Mouse (Mus musculus): ENCODE measurements around the gene Pdxp. TPM values are rescaled to one million over a fixed set of nuclear protein-coding genes. Genes with fewer than 3 reads are reported as not detected.

Pdxp gene
- polyA plus RNA-seq, 1 experiment from 2014 or later: 19.6 TPM

DNA sequence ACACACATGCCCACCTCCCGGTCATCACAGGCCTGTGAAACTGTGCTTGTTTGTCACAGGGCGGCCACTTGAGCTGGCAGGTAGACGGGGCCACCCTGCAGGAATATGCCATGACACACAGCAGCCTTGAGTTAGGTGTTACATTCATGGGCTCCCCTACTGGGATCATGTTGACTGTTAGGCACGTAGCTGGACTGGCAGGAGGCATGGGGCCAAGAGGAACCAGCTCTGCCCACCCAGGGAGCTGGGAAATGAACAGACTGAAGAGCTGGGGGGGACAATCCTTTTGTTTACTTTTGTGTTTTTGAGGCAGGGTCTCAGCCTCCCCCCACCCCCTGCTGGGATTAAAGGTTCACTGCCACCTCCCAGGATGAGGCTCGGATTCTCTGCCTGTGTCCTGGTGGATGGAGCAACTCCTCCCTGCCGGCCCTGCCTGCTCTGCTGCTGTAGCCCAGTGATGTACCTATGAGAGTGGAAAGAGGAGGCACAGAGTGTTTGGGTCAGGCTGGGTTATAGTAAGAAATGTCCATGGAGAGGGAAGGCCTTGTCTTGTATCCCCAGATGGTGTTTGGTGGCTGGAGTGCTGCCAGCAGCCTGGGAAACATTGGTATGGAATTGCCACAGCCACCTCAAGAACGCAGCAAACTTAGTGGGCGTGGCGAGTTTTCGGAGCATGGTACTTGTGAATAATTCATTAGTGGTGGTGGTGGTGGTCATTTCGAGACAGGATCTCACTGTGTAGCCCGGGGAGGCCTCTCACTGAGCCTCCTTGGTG is 2.5 kb downstream of the Pdxp start:
- Histone ChIP-seq H3K36me3 (ENCODE audit: control insufficient read depth, insufficient read depth, low read length) (peaks cover 24% of the 10 kb centered on the region; the same call in 1 of the 2 replicates), H3K4me3 (ENCODE audit: low read depth, low read length) (peak overlapping the region; percentile 74), H3K9ac (ENCODE audit: low read depth, low read length) (peak overlapping the region; percentile 83), H3K27ac (replicated peaks; ENCODE audit: low read depth, low read length) (peak overlapping the region; percentile 67), H3K27me3 (replicated peaks; ENCODE audit: control insufficient read depth, insufficient read depth, low read length) (no peaks in the 10 kb centered on the region), H3K4me2 (ENCODE audit: low read depth, low read length) (peak overlapping the region; percentile 96), H3K4me1 (ENCODE audit: control insufficient read depth, insufficient read depth, low read length) (peaks cover 23% of the 10 kb centered on the region), H3K9me3 (ENCODE audit: control insufficient read depth, low read length) (no peaks in the 10 kb centered on the region)
- 53% methylated on average over 12 of the region's 12 CpGs for WGBS
- ATAC-seq (ENCODE audit: low read depth): no peak
- peak; percentile 75 for DNase-seq (ENCODE audit: low spot score)

DNA sequence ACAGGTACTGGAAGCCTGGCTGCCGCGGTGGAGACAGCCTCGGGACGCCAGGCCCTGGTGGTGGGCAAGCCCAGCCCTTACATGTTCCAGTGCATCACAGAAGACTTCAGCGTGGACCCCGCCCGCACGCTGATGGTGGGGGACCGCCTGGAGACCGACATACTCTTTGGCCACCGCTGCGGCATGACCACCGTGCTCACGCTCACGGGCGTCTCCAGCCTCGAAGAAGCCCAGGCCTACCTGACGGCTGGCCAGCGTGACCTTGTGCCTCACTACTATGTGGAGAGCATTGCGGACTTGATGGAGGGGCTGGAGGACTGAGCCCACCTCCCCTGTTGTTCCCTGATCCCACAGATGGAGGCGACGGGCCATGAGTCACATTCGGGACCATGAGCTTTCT is 4.4 kb downstream of the Pdxp start:
- no peak overlapping the region for H3K4me2 ChIP-seq (ENCODE audit: low read depth, low read length)
- 95% methylated on average over 20 of the region's 23 CpGs for WGBS
- no peak overlapping the region for H3K9ac ChIP-seq (ENCODE audit: low read depth, low read length)
- ATAC-seq (ENCODE audit: low read depth) (no peak), DNase-seq (ENCODE audit: low spot score) (no peak)
- H3K4me1 ChIP-seq (ENCODE audit: control insufficient read depth, insufficient read depth, low read length): peaks cover 26% of the 10 kb centered on the region
- no peak overlapping the region for H3K4me3 ChIP-seq (ENCODE audit: low read depth, low read length)
- peaks cover 9% of the 10 kb centered on the region; the same call in 1 of the 2 replicates for H3K36me3 ChIP-seq (ENCODE audit: control insufficient read depth, insufficient read depth, low read length)
- no peak overlapping the region for H3K27ac ChIP-seq (replicated peaks; ENCODE audit: low read depth, low read length)
- H3K9me3 ChIP-seq (ENCODE audit: control insufficient read depth, low read length): no peaks in the 10 kb centered on the region
- no peaks in the 10 kb centered on the region for H3K27me3 ChIP-seq (replicated peaks; ENCODE audit: control insufficient read depth, insufficient read depth, low read length)

DNA sequence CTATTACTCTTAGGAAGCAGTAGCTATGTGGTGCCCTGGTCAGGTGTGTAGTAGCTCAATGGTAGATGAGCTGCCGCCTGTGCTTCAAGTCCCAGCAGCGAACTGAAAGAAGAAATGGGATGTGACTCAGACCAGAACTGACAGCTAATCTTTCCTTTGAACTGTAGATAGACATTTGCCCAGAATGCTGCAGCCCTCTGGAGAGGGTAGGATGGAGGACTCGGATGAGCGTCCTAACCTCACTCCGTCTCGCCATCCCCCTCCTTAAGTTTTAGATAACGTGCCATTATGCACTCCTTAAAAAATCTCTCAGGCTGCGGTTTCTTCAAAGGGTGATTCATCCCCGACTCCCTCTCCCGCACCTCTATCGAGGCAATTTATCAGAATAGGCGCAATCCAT is 6.2 kb downstream of the Pdxp start:
- Histone ChIP-seq H3K27me3 (replicated peaks; ENCODE audit: control insufficient read depth, insufficient read depth, low read length) (no peaks in the 10 kb centered on the region), H3K4me1 (ENCODE audit: control insufficient read depth, insufficient read depth, low read length) (peaks cover 34% of the 10 kb centered on the region), H3K4me2 (ENCODE audit: low read depth, low read length) (no peak overlapping the region), H3K36me3 (ENCODE audit: control insufficient read depth, insufficient read depth, low read length) (peaks cover 9% of the 10 kb centered on the region; the same call in 1 of the 2 replicates), H3K9me3 (ENCODE audit: control insufficient read depth, low read length) (no peaks in the 10 kb centered on the region), H3K9ac (ENCODE audit: low read depth, low read length) (no peak overlapping the region), H3K4me3 (ENCODE audit: low read depth, low read length) (no peak overlapping the region), H3K27ac (replicated peaks; ENCODE audit: low read depth, low read length) (no peak overlapping the region)
- WGBS: 70% methylated on average over 12 of the region's 12 CpGs
- ATAC-seq (ENCODE audit: low read depth) (no peak), DNase-seq (ENCODE audit: low spot score) (no peak)

DNA sequence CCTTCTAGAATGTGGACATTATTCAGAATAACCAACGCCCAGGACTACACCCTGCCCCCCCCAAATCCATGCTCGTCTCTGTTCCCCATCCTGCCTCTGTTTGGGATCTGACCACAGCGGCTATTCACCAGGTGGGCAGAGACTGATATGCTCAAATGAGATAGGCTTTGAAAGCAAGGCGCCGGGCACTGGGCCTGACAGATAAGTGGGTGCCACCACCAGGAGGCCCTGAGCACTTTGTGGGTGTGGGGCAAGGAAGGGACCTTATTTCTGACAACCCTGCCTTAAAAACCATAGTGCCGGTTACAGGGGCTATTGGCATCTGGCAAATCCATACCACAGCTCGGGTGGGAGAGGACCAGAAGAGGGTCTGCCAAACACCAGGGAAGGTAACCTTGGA is 9.0 kb downstream of the Pdxp start:
- H3K27ac ChIP-seq (replicated peaks; ENCODE audit: low read depth, low read length): no peak overlapping the region

DNA sequence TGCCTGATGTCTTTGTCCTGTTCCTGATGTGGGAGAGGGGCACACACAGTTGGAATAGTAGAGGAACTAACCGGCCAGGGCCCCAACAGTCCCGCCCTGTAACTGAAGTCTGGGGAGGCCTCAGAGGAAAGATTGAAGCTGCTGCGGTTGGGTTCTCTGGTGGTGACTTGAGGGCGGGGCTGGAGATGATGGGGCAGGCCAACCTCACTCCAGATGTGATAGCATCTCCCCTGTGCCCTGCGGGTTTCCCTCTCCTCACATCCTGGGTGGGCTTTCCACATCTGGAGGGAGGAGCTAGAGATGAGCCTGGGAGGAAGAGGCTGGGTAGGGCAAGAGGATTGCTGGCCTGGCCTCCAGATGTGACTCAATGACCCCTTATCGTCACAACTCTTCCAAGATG is 9.9 kb downstream of the Pdxp start:
- WGBS: 24% methylated on average over 6 of the region's 6 CpGs
- no peaks in the 10 kb centered on the region for H3K9me3 ChIP-seq (ENCODE audit: control insufficient read depth, low read length)
- DNase-seq (ENCODE audit: low spot score) (peak; percentile 63), ATAC-seq (ENCODE audit: low read depth) (no peak)
- H3K4me1 ChIP-seq (ENCODE audit: control insufficient read depth, insufficient read depth, low read length): peaks cover 29% of the 10 kb centered on the region
- peaks cover 6% of the 10 kb centered on the region; the same call in 1 of the 2 replicates for H3K36me3 ChIP-seq (ENCODE audit: control insufficient read depth, insufficient read depth, low read length)
- peak overlapping the region; percentile 56 for H3K27ac ChIP-seq (replicated peaks; ENCODE audit: low read depth, low read length)
- peak overlapping the region; percentile 25; the same call in 1 of the 2 replicates for H3K4me2 ChIP-seq (ENCODE audit: low read depth, low read length)
- no peaks in the 10 kb centered on the region for H3K27me3 ChIP-seq (replicated peaks; ENCODE audit: control insufficient read depth, insufficient read depth, low read length)
- no peak overlapping the region for H3K4me3 ChIP-seq (ENCODE audit: low read depth, low read length)
- H3K9ac ChIP-seq (ENCODE audit: low read depth, low read length): 0 out of 2 replicates have a peak overlapping the region, but pooled peaks have one; percentile 15

More for the DNA sequence above, 9.0 kb downstream of the Pdxp start:
- peaks cover 29% of the 10 kb centered on the region for H3K4me1 ChIP-seq (ENCODE audit: control insufficient read depth, insufficient read depth, low read length)
- peaks cover 9% of the 10 kb centered on the region; the same call in 1 of the 2 replicates for H3K36me3 ChIP-seq (ENCODE audit: control insufficient read depth, insufficient read depth, low read length)
- H3K4me3 ChIP-seq (ENCODE audit: low read depth, low read length): no peak overlapping the region
- H3K4me2 ChIP-seq (ENCODE audit: low read depth, low read length): no peak overlapping the region
- 0 out of 2 replicates have a peak overlapping the region, but pooled peaks have one; percentile 15 for H3K9ac ChIP-seq (ENCODE audit: low read depth, low read length)
- H3K9me3 ChIP-seq (ENCODE audit: control insufficient read depth, low read length): no peaks in the 10 kb centered on the region
- 87% methylated on average over 7 of the region's 7 CpGs for WGBS
- H3K27me3 ChIP-seq (replicated peaks; ENCODE audit: control insufficient read depth, insufficient read depth, low read length): no peaks in the 10 kb centered on the region
- DNase-seq (ENCODE audit: low spot score) (no peak), ATAC-seq (ENCODE audit: low read depth) (no peak)

DNA sequence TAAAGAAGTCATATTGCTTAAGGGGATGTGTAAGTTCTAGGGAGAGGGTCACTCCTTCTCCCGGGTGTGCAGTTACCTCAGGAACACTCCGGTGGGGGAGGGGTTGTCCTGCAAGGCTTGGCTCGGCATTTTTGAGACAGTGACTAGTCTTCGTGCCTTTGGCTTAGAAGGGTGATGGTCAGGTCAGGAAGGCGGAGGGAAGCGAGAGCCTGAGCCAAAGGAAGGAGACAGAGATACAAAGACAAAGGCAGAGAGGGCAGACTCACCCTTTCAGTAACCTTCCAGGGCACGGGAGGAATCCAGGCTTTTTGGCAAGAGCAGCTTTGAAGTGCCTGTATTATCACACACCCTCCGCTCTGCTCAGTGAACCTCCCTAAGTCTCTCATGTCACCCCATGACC is 11.4 kb downstream of the Pdxp start:
- Histone ChIP-seq H3K9ac (ENCODE audit: low read depth, low read length) (no peak overlapping the region), H3K27me3 (replicated peaks; ENCODE audit: control insufficient read depth, insufficient read depth, low read length) (no peaks in the 10 kb centered on the region), H3K9me3 (ENCODE audit: control insufficient read depth, low read length) (no peaks in the 10 kb centered on the region), H3K4me3 (ENCODE audit: low read depth, low read length) (no peak overlapping the region), H3K4me2 (ENCODE audit: low read depth, low read length) (no peak overlapping the region), H3K4me1 (ENCODE audit: control insufficient read depth, insufficient read depth, low read length) (peaks cover 29% of the 10 kb centered on the region), H3K36me3 (ENCODE audit: control insufficient read depth, insufficient read depth, low read length) (peaks cover 15% of the 10 kb centered on the region), H3K27ac (replicated peaks; ENCODE audit: low read depth, low read length) (peak overlapping the region; percentile 91)
- DNase-seq (ENCODE audit: low spot score) (no peak), ATAC-seq (ENCODE audit: low read depth) (no peak)
- WGBS: 34% methylated on average over 7 of the region's 8 CpGs

DNA sequence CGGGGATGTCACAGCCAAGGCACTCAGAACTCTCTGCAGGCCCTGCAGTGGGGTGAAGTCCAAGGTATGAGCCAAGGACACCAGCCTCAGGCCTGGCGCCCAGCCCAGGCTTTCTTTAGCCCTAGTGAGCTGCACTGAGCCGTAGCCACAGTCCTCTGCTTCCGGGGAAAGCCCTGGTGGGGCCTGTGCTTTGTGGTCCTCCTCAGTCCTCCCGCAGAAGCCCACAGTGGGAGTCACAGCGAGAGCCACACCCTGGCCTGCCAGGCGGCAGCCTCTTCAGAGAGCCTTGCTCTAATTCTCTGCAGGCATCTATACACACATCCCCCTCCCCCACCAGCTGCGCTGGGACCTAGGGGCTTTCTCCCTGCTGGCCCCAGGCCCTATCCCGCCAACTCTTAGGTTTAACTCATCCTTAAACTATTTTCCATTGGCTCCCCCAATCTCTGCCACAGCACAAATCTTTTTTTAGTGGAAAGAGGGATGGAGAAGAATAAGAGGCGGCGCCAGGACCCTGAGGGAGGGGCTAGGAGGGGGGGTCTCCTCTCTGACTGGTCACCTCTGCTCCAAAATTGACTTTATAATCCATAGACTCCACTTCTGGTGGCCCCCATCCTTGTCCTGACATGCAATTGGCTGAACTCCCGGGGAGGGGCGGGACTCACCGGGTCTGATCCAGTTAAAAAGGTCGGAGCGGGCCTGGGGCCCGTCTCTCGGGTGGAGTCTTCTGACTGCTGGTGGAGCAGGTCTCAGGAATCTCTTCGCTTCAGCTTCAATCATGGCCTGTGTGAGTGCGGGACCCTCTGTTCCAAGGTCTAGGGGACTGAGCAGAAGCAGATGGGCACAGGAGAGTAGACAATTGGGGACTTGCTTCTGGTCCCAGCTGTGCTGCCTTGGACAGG is 12.6 kb downstream of the Pdxp start, which contains the start of gene Lgals1:
Gene Lgals1, plus strand, starts transcription at position 705 of the 899 bp plus-strand sequence.
- 2% methylated on average over 18 of the region's 20 CpGs for WGBS
- H3K4me2 ChIP-seq (ENCODE audit: low read depth, low read length): peak within 1 kb of the TSS; percentile 94
- H3K36me3 ChIP-seq (ENCODE audit: control insufficient read depth, insufficient read depth, low read length): peaks cover 23% of the 10 kb centered on the region
- H3K9me3 ChIP-seq (ENCODE audit: control insufficient read depth, low read length): no peaks in the 10 kb centered on the region
- peaks cover 29% of the 10 kb centered on the region for H3K4me1 ChIP-seq (ENCODE audit: control insufficient read depth, insufficient read depth, low read length)
- DNase-seq (ENCODE audit: low spot score) (peak; percentile 98), ATAC-seq (ENCODE audit: low read depth) (peak; percentile 84)
- no peaks in the 10 kb centered on the region for H3K27me3 ChIP-seq (replicated peaks; ENCODE audit: control insufficient read depth, insufficient read depth, low read length)
- peak within 1 kb of the TSS; percentile 45 for H3K4me3 ChIP-seq (ENCODE audit: low read depth, low read length)
- peak within 1 kb of the TSS; percentile 91 for H3K27ac ChIP-seq (replicated peaks; ENCODE audit: low read depth, low read length)
- H3K9ac ChIP-seq (ENCODE audit: low read depth, low read length): peak within 1 kb of the TSS; percentile 66

DNA sequence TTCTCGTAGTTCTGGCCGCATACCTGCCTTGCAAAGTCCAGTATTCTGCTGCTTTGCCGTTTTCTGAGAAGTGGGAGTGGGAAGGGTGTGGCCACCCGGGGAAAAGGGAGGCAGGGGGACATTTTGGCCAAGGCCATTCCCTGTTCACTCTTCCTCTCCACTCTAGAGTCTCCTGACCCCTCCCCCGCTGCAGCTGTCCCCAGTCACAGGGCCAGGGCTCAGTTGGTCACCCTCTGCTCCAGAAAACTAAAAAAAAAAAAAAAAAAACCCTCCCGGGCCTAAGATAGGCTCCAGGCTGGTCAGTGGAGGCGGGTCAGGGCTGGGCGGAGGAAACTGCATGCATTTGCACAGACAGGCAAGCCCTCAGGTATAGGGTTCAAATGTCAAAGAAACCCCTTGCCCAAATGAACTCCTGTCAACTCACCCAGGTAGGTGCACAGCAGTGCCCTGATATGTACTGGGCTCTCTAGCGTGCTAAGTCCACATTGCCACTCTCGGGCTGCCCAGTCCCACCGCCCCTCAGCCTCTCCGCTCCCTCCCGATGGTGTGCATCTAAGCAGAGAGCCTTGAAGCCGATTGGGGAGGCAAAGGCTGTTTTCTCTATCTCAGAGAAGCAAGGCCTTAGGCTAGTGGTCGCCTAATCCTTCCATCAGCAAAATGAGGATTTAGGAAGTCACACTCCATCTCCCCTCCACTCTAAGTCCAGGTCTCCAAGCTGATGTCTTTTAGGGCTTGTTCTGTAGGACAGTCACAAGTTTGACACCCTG is 13.5 kb downstream of the Pdxp start:
- Histone ChIP-seq H3K9me3 (ENCODE audit: control insufficient read depth, low read length) (no peaks in the 10 kb centered on the region), H3K4me2 (ENCODE audit: low read depth, low read length) (peak overlapping the region; percentile 94), H3K27me3 (replicated peaks; ENCODE audit: control insufficient read depth, insufficient read depth, low read length) (no peaks in the 10 kb centered on the region), H3K36me3 (ENCODE audit: control insufficient read depth, insufficient read depth, low read length) (peaks cover 23% of the 10 kb centered on the region), H3K4me3 (ENCODE audit: low read depth, low read length) (peak overlapping the region; percentile 45), H3K27ac (replicated peaks; ENCODE audit: low read depth, low read length) (peak overlapping the region; percentile 91), H3K9ac (ENCODE audit: low read depth, low read length) (peak overlapping the region; percentile 66), H3K4me1 (ENCODE audit: control insufficient read depth, insufficient read depth, low read length) (peaks cover 29% of the 10 kb centered on the region)
- DNase-seq (ENCODE audit: low spot score) (no peak), ATAC-seq (ENCODE audit: low read depth) (no peak)
- 19% methylated on average over 15 of the region's 15 CpGs for WGBS

All from embryonic facial prominence, embryonic 14.5 days (tissue).